Mouse (Mus musculus) embryonic fibroblast, embryonic 13.5 days (primary cell): ENCODE data around the gene Stat1.

Experiments used
- CTCF ChIP-seq: IDR thresholded peaks from 2 replicates; pipeline ENCODE4 v1.5.1; 2011; ENCODE audit warnings: mild to moderate bottlenecking, control low read depth, low read length, moderate library complexity, borderline replicate concordance; ENCODE audit not compliant: insufficient read depth
- POLR2A ChIP-seq: IDR thresholded peaks from 2 replicates; pipeline ENCODE4 v1.6.1; 2011; ENCODE audit warnings: low read depth, mild to moderate bottlenecking, control low read depth, low read length, moderate library complexity

GRCm38 (mm10) chr1:52121052-52121451 lies 1.8 kb downstream of the Stat1 start:
- TF ChIP-seq POLR2A (no peak), CTCF (no peak)
